Mouse (Mus musculus) adrenal gland, postnatal 25 days (tissue): ENCODE measurements around the gene Lrrc1. TPM values are rescaled to one million over a fixed set of nuclear protein-coding genes. Genes with fewer than 3 reads are reported as not detected.
A peak's percentile ranks its signal among the peaks of the same experiment; 100 is the strongest.

Experiments used
- DNase-seq: peaks from one replicate; pipeline ENCODE4 v3.0.0; 2021; ENCODE audit warnings: mixed read lengths
- total RNA-seq: library from RNA; stranded (reverse); gene quantifications from 2 replicates; pipeline ENCODE4 v1.2.3, GENCODE M21; 2021

The Lrrc1 gene
- total RNA-seq, 1 experiment from 2014 or later = 15.4 TPM

DNA sequence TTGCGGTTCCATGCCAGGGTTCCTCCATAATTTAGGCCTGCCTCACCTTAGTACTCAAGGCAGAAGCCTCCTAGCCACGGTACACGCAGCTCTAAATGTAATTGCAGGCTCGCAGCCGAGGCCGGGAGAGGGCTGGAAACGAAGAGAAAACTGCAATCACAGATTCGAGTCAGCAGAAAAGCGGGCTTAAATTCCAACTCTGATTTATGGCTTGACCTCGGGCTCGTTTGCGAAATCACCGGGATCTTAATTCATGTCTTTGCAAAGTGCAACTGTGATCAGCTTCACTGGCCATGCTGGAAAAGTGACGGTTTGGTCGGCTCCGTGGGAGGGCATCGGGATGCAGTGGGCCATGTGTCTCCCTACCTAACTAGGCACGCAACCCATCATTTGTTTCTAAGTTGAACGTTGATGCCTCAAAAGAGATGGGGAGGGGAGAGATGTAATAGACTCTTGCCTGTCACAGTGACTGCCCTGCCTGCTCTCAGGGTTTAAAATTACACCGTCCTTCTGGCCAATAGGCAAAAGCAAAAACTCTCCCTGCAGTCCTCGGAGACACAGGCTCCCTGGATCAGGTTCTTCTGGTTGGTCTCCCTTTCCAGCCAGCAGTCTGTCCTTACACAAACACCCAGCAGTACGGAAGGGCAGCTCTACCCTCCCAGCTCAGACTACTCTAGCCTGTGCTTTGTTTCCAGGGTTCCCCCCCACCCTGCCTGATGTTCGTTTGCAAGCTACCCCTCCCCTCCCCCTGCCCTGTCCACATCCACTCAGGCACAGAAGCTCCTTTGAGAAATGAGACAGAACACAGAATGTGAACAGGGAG lies 117.2 kb downstream of the Lrrc1 start:
- DNase-seq = peak; percentile 61

DNA sequence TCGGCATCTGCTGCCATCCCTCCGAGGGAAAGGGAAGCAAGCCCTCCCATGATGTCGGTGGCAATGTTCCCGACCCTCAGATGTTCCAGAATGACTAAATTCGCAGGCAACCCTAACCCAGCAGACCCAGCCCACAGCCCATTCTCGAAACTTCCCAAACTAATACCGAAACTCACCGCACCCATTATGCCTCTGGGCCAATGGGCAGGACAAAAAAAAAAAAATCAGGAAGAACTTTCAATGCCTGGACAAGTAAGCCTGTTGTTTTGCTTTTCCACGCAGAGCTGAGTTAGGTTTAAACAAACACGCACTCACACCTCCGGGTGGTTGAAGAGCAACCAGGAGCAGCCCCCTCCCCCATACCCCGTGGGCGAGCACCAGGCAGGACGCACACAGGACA lies 118.6 kb downstream of the Lrrc1 start:
- no peak for DNase-seq

DNA sequence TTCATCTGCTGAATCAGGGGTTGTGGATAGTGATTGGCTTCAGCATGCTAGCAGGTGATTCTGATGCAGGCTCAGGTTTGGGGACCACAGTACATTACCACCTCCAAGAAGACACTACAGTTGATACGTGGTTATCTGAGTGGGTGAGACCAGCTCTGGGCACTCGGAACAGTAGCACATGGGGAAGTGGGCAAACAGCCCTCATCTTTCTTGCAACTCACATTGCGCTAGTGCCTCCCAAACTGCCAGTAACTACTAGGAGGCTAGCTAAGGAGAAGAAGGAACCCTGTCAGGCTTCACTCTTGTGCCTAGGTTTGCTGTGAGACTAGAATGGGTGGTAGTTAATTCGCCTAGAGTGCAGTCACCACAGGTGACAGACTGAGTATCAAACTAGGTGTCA lies 119.1 kb downstream of the Lrrc1 start:
- no peak for DNase-seq

DNA sequence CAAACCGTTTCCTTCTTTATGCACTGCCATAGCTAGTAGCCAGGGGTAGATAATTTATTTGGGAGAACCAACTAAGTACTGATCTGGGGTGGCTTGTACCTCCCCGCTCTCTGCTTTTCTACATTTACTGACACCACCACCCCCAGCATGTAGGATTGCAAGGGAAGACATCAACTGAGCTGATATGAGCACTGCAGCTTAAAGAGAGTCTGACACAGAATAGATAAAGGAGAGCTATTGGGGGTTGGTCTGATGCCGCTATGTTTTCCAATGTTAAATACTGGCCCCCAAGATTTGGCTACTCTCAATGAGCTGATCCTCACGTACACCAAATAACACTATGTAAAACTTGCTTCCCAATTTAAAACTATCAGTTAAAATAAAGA lies 124.5 kb downstream of the Lrrc1 start:
- DNase-seq = no peak

DNA sequence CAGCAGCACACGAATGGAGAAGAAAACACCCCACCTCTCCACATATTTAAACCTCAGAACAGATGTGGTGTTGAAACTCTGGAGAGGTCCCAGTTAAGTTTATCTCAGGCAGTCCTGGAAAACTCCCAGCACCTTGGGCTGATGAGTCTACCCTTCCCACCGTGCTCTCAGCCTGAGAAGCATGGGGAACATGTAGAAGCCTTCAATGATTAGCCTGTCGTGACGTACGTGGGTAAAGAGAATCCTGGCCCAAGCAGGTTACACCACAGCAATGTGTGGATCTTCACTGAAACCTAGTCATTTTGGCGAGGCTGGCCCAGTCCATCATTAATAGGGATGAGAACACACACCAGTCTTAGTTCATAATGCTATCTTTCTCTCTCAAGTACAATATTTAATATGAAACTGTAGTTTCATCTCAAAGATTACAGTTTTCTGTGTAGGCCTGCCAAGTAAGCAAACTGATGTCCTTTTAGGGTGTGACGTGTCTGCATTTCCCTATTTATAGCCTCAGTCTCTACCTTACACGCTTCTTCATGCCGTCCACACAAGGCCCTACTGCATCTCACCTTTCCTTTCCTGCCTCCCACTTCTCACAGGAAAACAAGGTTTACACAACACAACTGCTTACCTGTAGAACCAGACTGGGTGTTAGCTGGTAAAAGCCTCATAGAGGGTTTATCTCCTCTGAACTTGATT lies 125.0 kb downstream of the Lrrc1 start:
- no peak for DNase-seq

DNA sequence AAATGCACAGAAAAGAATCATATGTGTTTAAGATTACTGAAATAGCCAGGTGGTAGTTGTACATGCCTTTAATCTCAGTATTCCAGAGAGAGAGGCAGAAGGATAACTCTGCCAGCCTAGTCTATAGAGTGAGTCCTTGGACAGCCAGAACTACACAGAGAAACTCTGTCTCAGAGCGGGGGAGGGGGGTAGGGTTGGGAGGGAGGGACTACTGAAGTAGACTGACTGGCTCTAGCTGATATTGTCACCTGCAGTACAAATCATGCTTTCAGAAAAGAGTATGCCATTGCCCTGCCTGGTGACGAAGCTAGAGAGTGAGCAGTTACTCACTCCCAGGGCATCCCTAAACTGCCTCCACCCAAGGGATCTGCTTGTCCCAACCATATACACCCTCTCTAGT lies 125.9 kb downstream of the Lrrc1 start:
- DNase-seq = no peak

DNA sequence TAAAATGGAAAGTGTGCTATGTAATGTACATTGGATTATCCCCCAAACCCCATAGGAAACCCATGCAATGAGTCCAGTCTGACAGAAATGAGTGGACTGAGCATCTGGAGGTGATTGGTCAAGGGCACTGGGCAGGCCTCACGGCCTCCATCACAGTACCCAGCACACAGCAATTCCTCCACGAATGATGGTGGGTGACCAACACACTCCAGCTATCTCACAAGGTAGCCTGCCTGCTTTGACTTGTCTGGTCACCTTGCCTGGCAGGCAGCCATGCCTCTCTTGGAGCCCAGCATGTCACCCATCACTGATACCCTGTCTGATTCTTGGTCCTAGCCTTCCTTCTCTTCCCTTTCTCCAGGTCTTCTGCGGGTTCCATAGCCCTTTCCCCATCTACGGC lies 128.2 kb downstream of the Lrrc1 start:
- DNase-seq = no peak

DNA sequence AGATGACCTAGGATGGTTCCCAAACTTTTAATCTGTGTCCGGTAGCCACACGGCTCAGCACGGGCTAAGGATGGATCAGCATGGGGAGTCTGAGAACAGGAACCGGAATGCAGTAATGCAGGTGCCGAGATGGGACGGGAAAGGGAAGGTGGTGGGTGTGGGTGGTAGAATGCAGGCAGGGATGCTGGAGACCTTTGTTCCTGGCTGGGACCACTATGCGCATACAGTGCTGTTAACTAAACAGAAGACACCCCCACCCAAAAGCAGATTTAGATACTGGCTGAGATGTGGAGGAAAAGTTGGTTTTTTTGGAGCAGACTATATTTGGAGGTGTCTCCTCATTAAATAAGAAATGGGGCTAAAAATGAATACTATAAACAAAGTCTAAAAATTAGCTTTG lies 128.7 kb downstream of the Lrrc1 start:
- DNase-seq = no peak

DNA sequence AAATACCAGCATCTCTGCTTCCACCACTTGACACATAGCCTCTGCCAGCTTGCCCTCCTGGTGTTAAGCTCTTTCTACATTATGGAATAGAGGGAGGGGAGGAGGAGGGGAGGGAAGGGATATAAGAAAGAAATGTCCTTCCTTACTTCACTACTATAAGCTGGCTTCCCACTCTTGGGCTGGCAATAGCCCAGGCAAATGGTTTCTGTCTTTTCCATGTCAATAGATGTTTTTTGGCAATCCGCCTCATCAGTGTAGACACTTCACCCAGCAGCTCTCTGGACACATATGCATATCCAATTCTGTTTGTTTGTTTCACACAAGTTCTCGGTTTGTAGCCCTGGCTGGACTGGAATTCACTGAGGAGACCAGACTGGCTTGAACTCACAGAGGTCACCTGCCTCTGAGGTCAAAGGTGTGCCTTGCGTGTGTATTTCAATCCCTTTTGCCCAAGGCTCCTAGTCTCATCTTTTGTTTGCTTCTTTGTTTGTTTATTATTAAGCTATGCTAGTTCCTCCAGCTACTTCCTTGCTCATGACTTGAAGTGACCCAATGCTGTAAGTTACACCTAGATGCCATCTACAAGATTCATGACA lies 132.7 kb downstream of the Lrrc1 start:
- DNase-seq = no peak

DNA sequence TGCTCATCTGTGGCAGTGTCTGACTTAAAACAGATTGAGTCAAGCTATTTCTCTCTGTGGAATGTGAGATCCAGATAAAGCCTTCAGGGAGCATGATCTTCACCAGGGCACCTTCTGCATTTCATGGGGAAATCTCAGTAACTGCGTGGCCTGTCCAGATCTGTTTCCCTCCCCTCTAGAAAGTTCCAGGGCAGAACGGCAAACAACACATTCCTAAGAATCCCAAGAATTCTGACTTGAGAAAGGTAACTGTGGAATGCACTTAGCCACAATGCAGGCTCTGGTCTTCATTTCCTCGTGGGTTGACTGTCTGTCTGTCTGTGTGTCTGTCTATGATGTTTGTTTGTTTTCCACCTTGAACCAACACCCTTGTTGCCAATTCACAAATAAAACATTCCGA lies 133.7 kb downstream of the Lrrc1 start:
- DNase-seq = no peak

DNA sequence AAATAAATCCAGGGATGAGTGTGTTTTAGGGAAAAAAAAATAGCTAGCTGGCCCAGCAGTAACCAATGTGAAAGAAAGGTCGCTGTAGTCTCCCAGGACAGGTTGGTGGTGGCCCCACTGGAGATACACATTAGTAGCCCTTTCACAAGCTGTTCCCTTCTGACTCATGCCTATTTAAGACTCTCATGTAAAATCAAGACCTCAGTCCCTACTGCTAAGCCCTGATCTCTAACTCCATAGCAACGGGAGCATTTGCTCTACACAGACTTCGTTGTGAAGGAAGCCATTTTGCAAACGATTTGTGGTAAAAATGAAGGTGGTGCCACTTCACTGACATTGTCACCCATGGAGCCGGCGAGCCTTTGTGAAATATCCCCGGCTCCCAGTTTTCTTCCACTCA lies 134.1 kb downstream of the Lrrc1 start:
- DNase-seq = no peak

DNA sequence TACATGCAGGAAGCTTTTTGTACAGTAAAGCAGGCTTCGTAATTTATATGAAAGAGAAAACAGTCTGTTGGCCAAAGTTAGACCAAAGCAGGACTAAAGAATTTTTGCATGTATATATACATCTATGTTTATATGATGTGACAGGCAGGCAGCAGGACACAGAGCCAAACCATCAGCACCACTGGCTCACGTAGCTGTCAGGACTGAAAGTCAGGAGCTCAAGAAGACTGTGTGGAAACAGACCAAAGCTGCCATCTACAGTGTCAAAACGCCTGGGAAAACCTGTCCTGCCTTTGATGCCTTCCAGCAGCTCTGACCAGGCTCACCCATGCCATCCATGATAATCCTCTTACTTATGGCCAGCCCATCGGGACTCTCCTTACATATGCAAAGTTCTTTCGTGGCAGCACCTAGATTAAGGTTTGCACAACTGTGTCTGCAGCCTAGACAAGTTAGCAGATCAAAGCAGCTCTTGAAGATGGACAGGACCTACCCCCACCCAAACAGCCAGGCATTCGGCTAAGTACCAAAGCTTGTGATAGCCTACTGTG lies 136.5 kb downstream of the Lrrc1 start:
- no peak for DNase-seq

DNA sequence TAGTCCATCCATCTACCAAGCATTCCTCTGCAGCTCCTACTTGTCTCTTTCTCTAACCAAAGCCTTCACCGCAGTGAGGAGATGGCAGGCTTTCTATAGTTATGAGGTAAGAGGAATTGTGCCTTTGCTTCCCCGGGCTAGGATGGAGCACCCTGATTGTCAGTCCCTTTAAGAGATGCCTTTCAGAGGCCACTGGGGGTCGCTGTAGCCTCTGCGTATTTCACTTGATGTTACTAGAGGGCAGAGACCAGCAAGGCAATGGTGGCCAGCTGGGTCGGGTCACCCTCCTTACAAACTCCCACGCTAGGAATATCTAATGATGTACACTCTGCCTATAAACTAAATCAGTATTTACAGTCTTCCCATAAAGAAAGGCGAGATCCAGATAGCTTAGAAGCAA lies 137.8 kb downstream of the Lrrc1 start:
- peak; percentile 64 for DNase-seq

DNA sequence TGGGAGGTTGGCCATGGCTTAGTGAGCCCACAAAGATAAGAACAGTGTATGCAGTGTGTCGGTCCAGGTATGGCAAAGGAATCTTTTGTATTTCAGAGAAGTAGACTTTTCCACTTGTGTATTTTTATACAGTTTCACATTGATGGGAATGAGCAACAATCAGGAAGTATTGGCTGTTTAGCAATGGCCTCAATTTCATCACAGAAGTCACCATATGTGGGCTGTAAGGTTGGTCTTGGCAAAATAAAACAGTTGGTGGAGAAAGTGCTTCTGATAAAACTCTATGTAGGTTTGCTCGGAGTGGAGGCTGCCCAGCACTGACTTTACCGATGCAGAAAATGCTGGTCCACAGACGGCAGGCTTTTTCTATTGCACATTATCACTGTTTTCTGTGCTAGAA lies 140.2 kb downstream of the Lrrc1 start:
- no peak for DNase-seq

DNA sequence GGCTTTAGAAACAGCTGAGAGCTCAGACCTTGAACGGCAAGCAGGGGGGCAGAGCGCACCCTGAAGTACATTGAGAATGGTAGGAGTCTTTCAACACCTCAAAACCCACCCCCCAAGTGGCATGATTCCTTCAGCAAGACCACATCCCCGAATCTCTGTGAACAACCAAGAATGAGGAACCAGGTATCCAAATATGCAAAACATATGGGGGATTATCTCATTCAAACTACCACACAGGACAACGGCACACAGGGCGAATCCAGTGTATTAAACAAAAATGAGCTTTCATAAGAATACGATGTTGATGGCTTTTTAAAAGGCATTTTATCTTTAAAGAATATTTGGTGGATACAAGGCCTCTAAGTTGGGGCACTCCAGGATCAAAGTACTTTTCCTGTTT lies 140.7 kb downstream of the Lrrc1 start:
- no peak for DNase-seq

DNA sequence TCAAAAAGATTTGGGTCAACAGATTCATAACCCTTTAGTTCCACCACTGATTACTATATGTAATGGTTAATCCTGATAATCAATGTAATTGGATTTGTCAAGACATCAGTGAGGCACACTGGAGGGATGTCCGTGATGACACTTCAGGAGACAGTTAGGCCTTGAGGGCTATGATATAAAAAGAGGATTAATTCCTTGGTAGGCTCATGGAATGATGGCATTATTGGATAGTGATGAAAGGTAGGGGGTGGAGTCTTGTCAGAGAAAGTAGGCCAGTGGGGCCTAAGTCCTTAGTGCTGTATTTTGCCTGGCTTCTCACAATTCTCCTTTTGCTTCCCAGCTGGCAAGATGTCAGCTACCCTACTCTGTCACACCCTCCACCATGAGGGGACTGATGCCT lies 141.7 kb downstream of the Lrrc1 start:
- no peak for DNase-seq

DNA sequence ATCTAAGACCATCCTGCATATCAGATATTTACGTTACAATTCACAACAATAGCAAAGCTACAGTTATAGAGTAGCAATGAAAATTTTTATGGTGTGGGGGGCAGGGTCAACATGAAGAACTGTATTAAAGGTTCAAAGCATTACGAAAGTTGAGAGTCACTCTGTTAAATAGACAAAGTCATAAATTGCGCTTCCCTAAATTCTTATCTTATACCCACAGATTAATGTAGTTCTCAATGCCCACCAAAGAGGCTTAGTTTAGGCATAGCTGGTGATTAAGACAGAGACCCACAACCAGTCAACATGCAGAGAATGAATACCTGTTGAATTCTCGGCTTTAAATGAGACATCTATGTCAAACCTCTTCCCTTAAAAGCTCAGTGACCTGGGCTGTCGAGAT lies 144.9 kb downstream of the Lrrc1 start:
- no peak for DNase-seq

DNA sequence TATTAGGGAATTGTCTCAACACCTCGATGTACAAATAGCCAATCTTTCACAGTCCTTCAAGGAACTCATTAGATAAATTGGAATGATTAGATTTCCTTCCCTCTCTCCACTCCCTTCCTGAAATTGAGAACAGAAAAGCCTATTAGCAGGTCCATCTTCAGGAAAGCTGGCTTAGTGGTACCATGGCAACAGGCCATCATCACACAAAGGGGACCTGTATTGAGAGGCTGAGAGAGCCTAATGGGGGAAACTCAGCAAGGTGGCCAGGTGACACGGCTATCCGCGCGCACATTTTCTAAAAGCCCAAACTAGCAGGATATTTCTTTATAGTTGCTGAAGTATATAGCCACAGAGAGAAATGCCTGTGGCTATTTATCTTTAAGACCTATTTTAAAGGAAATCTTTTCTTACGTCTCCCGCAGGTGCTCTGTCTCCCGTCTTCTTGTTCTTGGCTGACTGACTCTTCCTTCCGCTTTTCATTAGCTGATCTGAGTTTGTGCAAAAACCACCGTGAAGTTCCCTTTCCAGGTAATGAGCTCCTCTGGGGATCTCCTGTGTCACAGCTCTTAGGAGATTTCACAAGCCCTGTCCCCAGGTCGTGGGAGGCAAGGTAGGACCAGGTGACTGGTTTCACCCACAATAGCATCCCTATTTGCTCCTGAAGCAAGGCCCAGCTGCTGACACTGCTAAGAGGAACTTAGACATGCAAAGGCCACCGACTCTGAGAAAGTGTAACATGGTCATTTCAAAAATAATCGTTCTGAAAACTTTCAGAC lies 145.6 kb downstream of the Lrrc1 start:
- no peak for DNase-seq

DNA sequence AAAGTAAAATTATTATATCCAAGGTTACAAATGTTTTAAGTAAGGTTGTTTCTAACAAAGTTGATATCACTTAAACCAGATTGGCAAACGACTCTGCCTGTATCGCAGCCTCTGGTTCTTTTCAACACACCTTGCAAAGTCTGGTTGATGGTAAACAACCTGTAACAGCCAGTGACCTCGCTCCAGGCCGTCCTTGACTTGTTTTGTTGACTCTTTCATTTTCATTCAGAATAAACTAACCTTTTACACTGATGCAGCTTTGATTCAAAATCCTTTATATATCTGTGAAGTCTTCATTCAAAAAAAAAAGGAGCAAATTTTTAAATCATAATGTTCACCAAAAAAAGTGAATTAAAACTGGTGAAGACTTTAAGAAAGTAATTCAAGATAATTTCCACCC lies 147.6 kb downstream of the Lrrc1 start:
- DNase-seq = no peak

DNA sequence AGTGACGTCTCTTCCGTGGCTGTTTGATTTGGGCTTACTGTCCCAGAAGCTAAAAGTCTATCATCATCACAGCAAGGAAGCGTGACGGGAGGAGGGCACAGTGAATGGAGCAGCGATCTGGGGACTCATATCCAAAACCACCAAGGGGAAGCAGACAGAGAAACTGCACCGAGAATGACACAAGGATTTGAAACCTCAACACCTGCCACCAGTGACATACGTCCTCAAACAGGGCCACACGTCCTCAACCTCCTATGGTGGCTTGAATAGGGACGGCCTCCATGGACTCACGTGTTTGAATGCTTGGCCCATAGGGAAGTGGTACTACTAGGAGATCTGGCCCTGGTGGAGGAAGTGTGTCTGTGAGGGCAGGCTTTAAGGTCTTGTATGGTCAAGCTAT lies 153.4 kb downstream of the Lrrc1 start:
- DNase-seq = no peak

DNA sequence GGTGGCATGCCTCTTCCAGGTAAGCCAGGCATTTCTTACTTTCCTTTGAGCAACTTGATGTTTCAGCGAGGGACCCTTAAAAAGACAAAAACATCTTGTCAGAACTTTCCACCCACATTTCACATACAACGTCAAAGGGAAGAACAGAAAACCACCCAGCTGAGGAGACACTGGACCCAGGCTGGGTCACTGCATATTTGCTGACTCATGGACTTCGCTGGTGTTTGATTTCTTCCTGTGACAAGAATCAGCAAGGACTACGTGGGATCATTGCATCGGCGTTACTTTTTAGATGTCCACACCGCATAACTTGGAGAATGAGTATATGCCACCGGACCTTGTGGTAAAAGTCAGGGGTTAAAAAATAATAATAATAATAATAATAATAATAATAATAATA lies 155.7 kb downstream of the Lrrc1 start:
- no peak for DNase-seq

DNA sequence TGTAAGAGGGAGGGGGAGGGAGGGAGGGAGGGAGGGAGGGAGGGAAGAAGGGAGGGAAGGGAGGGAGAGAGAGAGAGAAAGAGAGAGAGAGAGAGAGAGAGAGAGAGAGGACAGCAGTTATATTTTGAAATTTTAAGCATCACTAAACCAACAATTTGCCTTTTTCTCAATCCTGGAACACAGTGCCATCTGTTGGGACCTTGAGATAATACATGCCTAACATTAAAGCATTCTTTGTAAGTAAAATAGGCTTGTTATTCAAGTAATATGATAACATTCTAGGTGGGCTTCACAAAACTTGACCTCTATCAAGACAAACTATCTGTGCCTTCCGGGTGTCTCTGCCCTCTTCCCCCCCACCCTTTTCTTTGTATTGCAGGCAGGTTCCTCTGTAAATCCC lies 157.9 kb downstream of the Lrrc1 start:
- no peak for DNase-seq

DNA sequence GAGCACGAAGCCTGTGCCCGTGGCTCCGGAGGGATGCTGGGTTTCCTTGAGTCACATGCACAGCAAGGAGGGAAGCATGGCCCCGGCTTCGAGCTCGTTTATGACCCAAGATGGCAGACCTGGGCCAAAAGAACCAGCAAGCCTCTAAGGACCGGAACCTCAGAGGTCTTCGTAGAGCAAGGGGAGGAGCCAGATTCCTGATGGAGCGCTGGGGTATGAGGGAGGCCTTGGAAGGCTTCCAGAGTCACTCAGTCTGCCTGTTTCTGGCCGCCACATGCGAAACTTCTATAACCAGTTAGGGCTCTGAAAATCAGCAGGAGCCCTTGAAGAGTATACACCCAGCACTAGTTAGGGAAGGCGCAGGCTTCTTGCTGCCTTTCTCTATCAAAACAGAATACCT lies 159.1 kb downstream of the Lrrc1 start:
- no peak for DNase-seq
